Comparison of ENCODE assay signal across 26 mouse cellular contexts in the genomic region with DNA sequence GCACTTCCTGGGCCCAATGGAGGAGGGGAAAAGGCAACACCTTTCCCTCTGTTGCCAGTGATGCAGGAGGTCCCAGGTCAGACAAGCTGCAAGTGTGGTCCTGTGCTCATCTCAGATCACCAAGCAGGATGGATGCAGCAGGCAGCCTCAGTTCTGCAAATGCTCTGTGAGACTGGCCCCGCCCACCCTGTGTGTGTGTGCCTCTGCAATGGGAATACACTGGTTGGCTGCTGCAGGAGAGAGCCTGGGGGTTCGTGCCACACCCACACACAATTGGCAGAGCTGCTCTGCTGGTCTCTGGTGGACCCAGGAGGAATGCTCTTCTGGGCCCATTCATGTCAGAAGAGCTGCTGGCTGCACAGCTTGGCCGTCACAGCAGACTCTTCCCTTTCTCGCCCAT.
DNase-seq lines count a peak whose midpoint lies in the region; ATAC-seq and TF ChIP-seq lines count a peak whose summit lies in the region.
"Had no signal": no experiment of that assay in that cellular context is flagged by ENCODE, and none has a peak within 500 bp of the region (broad histone marks: within the 10 kb centered on the region; RNA-seq: fewer than 3 reads in every experiment).

No protein-coding gene starts in this region.

- WGBS in hindbrain, embryonic 13.5 days, result 65% methylated on average over 4 of the region's 4 CpGs
- 60% methylated on average over 4 of the region's 4 CpGs for WGBS in hindbrain, embryonic 11.5 days
- WGBS in forebrain, postnatal 0 days, result 63% methylated on average over 4 of the region's 4 CpGs

- no peak overlapping the region for H3K4me3 ChIP-seq in hindbrain, embryonic 13.5 days
- H3K4me3 ChIP-seq in hindbrain, embryonic 11.5 days (ENCODE audit: low read depth, low read length), result no peak overlapping the region
- H3K4me3 ChIP-seq in megakaryocyte, embryonic 14.5 days (replicated peaks), result peak overlapping the region; percentile 1
- H3K4me3 ChIP-seq in forebrain, postnatal 0 days (ENCODE audit: low read depth, low read length), result no peak overlapping the region
- H3K4me3 ChIP-seq: embryonic facial prominence, embryonic 13.5 days; embryonic facial prominence, embryonic 15.5 days; erythroblast, embryonic 14.5 days; forebrain, embryonic 10.5 days; forebrain, embryonic 12.5 days had no signal

- H3K27me3 ChIP-seq in hindbrain, embryonic 13.5 days, result no peaks in the 10 kb centered on the region
- H3K27me3 ChIP-seq in hindbrain, embryonic 11.5 days (ENCODE audit: control insufficient read depth, insufficient read depth, low read length), result no peaks in the 10 kb centered on the region
- H3K27me3 ChIP-seq in megakaryocyte, embryonic 14.5 days (replicated peaks), result no peaks in the 10 kb centered on the region
- H3K27me3 ChIP-seq in forebrain, postnatal 0 days (ENCODE audit: insufficient read depth, low read length), result no peaks in the 10 kb centered on the region
- H3K27me3 ChIP-seq: embryonic facial prominence, embryonic 13.5 days; embryonic facial prominence, embryonic 15.5 days; forebrain, embryonic 12.5 days had no signal

- no peaks in the 10 kb centered on the region for H3K9me3 ChIP-seq in hindbrain, embryonic 13.5 days
- H3K9me3 ChIP-seq in hindbrain, embryonic 11.5 days (ENCODE audit: control insufficient read depth, low read length), result no peaks in the 10 kb centered on the region
- no peaks in the 10 kb centered on the region for H3K9me3 ChIP-seq in megakaryocyte, embryonic 14.5 days
- H3K9me3 ChIP-seq in forebrain, postnatal 0 days (ENCODE audit: low read length), result no peaks in the 10 kb centered on the region
- H3K9me3 ChIP-seq: embryonic facial prominence, embryonic 13.5 days; embryonic facial prominence, embryonic 15.5 days; forebrain, embryonic 10.5 days; forebrain, embryonic 12.5 days had no signal

- ATAC-seq in hindbrain, embryonic 13.5 days (ENCODE audit: low FRiP score), result 0 out of 2 replicates have a peak, but pooled peaks have one; percentile 13
- ATAC-seq in hindbrain, embryonic 11.5 days (ENCODE audit: low FRiP score), result no peak
- ATAC-seq in megakaryocyte, adult 5-6 weeks (ENCODE audit: poor library complexity, severe bottlenecking), result no peak
- ATAC-seq in forebrain, postnatal 0 days, result no peak
- ATAC-seq: activated CD4-positive, CD25-positive, alpha-beta regulatory T cell, adult 4 months; forebrain, embryonic 14.5 days; forebrain, embryonic 16.5 days had no signal

- H3K4me1 ChIP-seq in hindbrain, embryonic 13.5 days (replicated peaks), result peaks cover 24% of the 10 kb centered on the region
- no peaks in the 10 kb centered on the region for H3K4me1 ChIP-seq in hindbrain, embryonic 11.5 days (replicated peaks; ENCODE audit: control insufficient read depth, insufficient read depth, low read length)
- H3K4me1 ChIP-seq in megakaryocyte, embryonic 14.5 days, result no peaks in the 10 kb centered on the region
- H3K4me1 ChIP-seq in forebrain, postnatal 0 days (ENCODE audit: insufficient read depth), result no peaks in the 10 kb centered on the region
- H3K4me1 ChIP-seq: embryonic facial prominence, embryonic 13.5 days; embryonic facial prominence, embryonic 15.5 days had no signal

- no peak for TF ChIP-seq CTCF in forebrain, postnatal 0 days (IDR thresholded peaks at IDR 0.05; ENCODE audit: low read depth)

- no peaks in the 10 kb centered on the region for H3K36me3 ChIP-seq in hindbrain, embryonic 13.5 days
- no peaks in the 10 kb centered on the region for H3K36me3 ChIP-seq in hindbrain, embryonic 11.5 days (ENCODE audit: control insufficient read depth, insufficient read depth, low read length)
- H3K36me3 ChIP-seq in megakaryocyte, embryonic 14.5 days (replicated peaks; ENCODE audit: low read length), result no peaks in the 10 kb centered on the region
- no peaks in the 10 kb centered on the region for H3K36me3 ChIP-seq in forebrain, postnatal 0 days (ENCODE audit: insufficient read depth)
- H3K36me3 ChIP-seq: embryonic facial prominence, embryonic 13.5 days; embryonic facial prominence, embryonic 15.5 days; forebrain, embryonic 10.5 days; forebrain, embryonic 12.5 days had no signal

- no peak overlapping the region for H3K4me2 ChIP-seq in hindbrain, embryonic 13.5 days
- no peak overlapping the region for H3K4me2 ChIP-seq in hindbrain, embryonic 11.5 days (replicated peaks; ENCODE audit: low read depth, low read length)
- no peak overlapping the region for H3K4me2 ChIP-seq in forebrain, postnatal 0 days (ENCODE audit: low read depth)
- H3K4me2 ChIP-seq: embryonic facial prominence, embryonic 13.5 days; embryonic facial prominence, embryonic 15.5 days; forebrain, embryonic 12.5 days had no signal

- H3K27ac ChIP-seq in hindbrain, embryonic 13.5 days, result no peak overlapping the region
- no peak overlapping the region for H3K27ac ChIP-seq in hindbrain, embryonic 11.5 days (ENCODE audit: low read depth, low read length)
- no peak overlapping the region for H3K27ac ChIP-seq in forebrain, postnatal 0 days (ENCODE audit: low read depth, low read length)
- H3K27ac ChIP-seq: embryonic facial prominence, embryonic 13.5 days; embryonic facial prominence, embryonic 15.5 days; forebrain, embryonic 10.5 days; forebrain, embryonic 12.5 days had no signal

- H3K9ac ChIP-seq in hindbrain, embryonic 13.5 days, result no peak overlapping the region
- no peak overlapping the region for H3K9ac ChIP-seq in hindbrain, embryonic 11.5 days (ENCODE audit: low read depth, low read length)
- H3K9ac ChIP-seq in forebrain, postnatal 0 days, result no peak overlapping the region
- H3K9ac ChIP-seq: embryonic facial prominence, embryonic 13.5 days; embryonic facial prominence, embryonic 15.5 days; forebrain, embryonic 12.5 days had no signal

- no peak for DNase-seq in hindbrain, embryonic 11.5 days (ENCODE audit: low spot score)
- peak; percentile 32 for DNase-seq in right cerebral cortex, adult 18-20 months
- DNase-seq in right cerebral cortex, postnatal 4 days, result no peak
- DNase-seq in brain, adult 2 months (ENCODE audit: low read depth, low spot score), result peak; percentile 59
- DNase-seq in forebrain, postnatal 0 days, result no peak
- DNase-seq: adrenal gland, adult 8-10 months; adrenal gland, postnatal 14 days; adrenal gland, postnatal 36 days; cerebellum, adult 11 months; cerebellum, adult 18-20 months; cerebellum, adult 8-10 months; cerebellum, adult 9-11 months; cerebellum, postnatal 14 days; cerebellum, postnatal 36 days; embryo, embryonic 11 days had no signal

Comparison
In these comparisons a context has a peak if more than half of its experiments do, and no peak if none do; other contexts are left out.
1. DNase-seq: peak in right cerebral cortex, adult 18-20 months (single experiment) and brain, adult 2 months (single experiment); none in hindbrain, embryonic 11.5 days (single experiment), right cerebral cortex, postnatal 4 days (single experiment) and forebrain, postnatal 0 days (single experiment).